Mouse (Mus musculus) layer of hippocampus, adult 8-10 months (tissue): ENCODE results near the gene Top1. TPM values are rescaled to one million over a fixed set of nuclear protein-coding genes. Genes with fewer than 3 reads are reported as not detected.

Experiments used
- microRNA-seq, 2 experiments: library from miRNA; unstranded; fragments of <30 nt; microRNA quantifications; one replicate each; pipeline ENCODE4 v1.2.0; 2022
- total RNA-seq, 4 experiments: library from RNA; stranded (reverse); gene quantifications; 2 replicates each; pipeline ENCODE4 v1.2.4; 2022

The Top1 gene
- total RNA-seq, 4 experiments from 2014 or later: 66.7 to 86.7 (median 78.4) TPM

Small RNA genes lying within 50 kb of the gene (microRNA-seq; reads per million reads assigned to microRNA genes)
- 0 reads per million in 2 experiments for gene Gm23968

Other genes starting within 250 kb of the Top1 start
- 100 to 1,000 TPM; 103 to 107 (median 105) TPM for gene Plcg1, start 85.4 kb downstream of the Top1 start, total RNA-seq
- gene Zhx3, start 227.1 kb downstream of the Top1 start, total RNA-seq: 100 to 1,000 TPM in 2 of 4 experiments, 10 to 100 TPM in 2; 74.2 to 102 (median 92.4) TPM
- gene Lpin3, start 234.8 kb downstream of the Top1 start, total RNA-seq: 1 to 10 TPM; 1.1 to 2.6 (median 1.6) TPM